Mouse (Mus musculus) frontal cortex, postnatal 25 days (tissue): ENCODE measurements around the gene Tanc2.

Source experiments
- DNase-seq, 2 experiments: peaks; one replicate each; pipeline ENCODE4 v3.0.0; 2022; ENCODE audit warnings: low spot score in 2 of 2

Gene Tanc2

DNA sequence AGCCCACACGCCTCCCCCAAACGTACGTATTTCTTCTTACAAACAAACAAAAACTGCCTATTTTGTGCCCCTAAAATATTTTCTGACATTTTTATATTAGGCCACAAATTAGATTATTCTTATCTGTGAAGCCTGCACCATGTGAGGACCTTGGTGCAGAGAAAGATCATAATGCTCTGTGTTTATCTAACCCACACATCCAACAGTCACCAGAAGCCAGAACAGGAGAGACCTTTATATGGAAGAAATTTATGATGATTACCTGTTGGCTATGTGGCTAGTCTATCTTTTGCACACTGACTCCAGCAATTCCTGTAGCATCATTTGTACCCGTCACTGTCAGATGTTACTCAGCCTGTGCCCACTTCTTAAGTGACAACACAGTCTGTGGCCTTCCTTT lies 245.4 kb downstream of the Tanc2 start:
- no peak for DNase-seq

DNA sequence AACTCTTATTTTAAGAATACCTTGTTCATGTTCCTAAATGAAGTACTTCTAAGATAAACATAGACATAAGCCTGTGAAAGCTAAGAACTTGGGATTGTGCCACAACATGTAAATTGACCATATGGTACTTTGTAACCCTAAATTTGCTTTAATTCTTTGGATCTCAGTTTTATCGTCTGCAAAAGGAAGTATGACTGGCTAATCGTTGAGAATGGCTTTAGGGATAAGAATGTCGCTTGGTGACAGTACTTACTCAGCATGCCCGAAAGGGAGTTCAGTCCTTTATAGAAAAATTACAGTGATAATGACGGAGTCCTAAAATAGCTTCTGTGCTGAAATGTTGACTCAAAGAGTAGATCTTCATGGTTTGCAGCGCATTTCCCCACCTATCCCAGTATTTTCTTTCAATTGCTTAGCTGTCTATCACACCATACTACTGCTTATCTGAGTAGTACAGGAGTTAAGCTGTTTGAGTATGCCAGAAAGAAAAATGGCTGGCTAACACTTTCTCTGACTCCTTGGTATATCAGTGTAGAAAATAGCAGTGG lies 246.6 kb downstream of the Tanc2 start:
- DNase-seq, result no peak

DNA sequence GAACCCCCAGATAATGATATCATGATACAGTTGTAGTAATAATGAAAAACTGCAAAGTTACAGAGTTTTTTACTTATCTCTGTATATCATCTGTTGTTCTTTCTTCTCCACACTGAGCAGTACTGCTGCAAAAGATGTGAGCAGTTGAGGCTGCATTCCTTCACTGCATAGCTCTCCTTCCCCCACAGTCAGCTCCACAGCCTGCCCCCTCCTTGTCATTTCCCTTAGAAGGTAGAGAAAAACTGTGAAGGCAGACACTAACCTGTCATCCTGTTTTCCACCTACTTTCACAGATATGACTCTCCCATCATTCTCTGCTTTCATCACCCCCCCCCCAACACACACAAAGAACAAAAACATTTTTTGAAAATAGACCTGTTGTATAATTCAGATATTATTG lies 248.2 kb downstream of the Tanc2 start:
- DNase-seq, result no peak

DNA sequence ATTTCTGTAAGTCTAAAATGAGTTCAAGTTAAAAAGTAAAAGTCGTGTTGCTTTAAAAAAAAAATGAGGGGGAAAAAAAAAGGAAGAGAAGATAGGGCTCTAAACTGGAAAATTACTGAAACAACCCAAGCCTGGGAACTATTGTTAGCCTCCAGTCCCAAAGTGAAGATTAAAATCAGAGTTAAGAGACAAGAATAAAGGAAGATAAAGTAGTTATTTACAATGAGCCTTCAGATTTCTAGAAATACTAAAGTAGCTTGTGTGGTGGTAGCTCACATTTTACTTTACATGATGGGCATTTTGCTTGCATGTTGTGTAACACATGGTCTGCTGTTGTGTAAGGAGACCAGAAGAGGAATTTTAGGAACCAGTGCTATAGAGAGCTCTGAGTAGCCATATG lies 256.1 kb downstream of the Tanc2 start:
- no peak for DNase-seq

DNA sequence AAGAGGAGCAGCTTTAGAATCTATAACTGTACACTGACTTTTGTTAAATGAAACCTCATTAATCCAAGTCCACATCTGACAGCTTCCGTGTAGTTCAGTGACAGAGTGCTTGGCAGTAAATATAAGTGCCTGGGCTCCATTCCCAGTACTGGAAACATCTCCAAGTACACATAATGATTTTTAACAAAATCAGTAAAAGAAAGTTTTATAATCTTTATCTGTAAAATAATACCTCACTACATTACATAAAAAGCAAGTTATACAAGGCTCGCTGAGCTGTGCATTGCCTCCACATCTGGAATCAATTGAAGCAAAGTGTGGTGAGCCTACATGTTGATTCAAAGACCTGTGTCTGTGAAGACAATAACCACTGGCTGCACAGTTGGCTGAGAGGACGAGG lies 265.7 kb downstream of the Tanc2 start:
- DNase-seq, result no peak

DNA sequence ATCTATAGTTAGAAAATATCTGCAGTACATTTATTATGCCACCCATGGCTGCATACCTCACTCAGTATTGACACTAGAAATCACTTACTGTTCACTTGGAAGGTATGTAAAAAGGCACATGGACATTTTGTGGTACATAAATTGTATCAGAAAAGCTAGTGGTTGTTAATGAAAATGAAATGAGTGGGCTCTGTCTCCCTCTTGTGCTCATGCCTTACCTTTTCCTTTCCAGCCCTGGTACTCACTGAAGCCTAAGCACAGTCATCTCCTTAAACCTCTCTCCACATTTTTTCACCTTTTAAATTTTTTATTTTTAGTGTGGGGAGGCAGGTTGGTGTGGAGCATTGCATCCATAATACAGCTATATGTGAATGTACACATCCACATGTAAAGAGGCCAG lies 268.3 kb downstream of the Tanc2 start:
- no peak for DNase-seq

DNA sequence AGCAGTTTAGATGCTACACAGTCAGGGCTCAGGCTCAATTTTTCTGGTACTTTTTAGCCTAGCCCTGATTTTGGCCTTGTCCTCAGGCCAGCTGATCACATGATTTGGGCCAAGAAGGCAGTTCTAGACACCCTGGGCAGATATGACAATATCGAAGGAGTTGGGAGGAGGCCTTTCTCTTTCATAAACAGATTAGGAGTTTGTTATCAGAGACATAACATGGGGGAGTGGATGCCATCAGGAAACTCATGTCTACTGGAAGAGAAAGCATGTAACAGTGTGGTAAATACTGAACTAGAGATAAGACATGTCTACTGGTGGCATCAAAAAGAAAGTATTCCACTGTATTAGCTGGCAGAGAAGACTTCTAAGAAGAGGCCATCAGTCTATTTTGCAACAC lies 295.8 kb downstream of the Tanc2 start:
- DNase-seq, result no peak

DNA sequence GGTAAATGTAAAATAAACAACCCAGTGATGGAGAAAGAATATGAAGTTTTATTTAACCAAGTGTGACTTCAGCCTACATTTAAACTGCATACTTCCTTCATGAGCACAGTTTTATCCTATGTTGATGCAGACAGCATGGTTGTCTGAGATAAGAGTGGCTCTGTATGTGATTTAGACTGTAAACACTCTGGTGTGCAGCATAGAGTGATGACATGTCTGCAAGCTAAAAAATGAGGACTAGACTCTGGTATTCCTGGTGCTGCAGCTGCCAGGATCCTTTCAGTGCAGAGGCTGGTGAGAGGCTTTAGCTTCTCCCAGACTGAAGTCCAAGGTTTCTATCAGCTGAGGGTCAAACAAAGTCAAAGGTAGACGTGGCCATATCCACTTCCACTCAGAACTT lies 297.5 kb downstream of the Tanc2 start:
- DNase-seq, result no peak

DNA sequence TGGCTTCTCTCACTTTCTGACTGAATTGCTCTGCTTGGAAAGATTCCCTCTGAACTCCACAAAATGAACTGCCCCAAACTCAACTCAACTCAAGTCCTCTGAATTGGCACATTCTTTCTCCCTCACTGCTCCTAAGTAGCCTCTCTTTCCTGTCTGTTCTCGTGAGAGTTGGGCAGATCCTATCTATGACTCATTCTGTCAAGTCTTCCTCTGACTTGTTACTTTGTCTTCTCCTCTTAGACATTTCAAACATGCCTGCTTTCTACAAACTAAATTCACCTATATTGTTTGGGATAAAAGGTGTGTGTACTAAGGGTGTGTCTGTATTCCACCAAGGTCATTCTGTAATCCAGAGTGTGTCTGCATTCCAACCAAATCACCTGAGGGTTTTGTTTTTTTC lies 309.4 kb downstream of the Tanc2 start:
- DNase-seq, result no peak

DNA sequence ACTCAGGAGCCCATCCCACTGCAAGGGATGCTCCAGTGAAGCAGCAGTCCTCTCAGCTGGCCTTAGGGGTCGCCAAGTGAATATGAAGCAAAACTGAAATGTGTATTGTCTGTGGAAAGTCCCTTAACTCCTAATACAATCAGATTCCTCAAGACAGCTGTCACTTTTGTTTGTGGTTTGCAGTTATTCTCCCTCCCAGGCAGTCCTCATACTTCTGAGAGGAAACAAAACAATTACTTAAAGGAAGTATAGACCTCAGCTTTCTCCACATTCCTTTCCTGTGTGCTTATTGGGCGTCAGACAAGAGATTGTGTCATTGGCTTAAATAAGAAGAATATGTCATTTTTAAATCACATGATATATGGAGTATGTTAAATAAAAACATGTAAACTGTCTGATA lies 311.7 kb downstream of the Tanc2 start:
- no peak for DNase-seq

DNA sequence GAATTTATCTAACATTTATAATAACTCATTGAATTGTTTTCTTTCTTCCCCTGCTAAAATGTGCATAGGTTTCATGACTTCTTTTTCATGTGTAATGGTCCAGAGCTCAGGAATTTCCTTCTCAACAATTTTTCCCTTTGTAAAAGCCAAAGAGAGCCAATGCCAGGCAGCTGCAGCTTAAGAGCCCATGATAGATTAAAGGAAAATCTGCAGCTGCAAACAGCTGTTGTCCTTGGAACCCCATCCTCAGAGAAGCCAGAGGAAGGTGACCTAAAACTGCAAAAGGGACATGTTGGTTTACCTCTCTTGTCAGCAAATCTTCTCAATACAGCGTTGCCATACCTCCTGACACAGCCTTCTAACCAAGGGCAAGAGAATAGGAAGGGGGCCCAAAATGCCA lies 313.2 kb downstream of the Tanc2 start:
- no peak for DNase-seq

DNA sequence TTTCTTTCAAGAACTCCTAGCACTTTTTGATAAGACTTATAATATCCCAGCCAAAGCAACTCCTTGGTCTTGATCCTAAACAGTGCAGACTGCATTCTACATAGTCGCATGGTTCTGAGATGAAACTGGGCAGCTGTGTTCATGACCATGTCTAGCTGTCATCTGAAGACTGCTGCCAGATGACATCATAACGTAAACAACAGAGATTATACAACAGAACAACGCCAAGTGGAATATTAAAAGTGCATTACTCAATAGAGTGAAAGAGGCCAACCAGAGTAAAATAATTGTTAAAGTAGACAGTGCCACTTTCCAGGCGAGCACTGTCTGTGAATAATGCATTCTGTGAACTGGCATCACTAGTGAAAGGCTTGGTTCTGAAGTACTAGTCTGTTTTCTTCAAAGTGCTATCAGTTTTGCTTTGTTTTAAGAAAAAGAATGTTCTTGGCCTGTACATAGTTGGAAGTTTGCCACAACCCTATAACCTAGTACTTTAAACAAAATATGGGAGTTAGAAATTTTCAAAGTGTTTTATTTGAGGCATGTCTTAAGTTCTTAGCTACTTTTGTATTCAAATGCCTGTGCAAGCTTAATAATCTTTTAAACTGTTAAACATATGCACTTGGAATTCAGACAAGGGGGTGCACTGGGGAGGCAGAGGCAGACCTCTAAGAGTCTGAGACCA lies 315.9 kb downstream of the Tanc2 start:
- DNase-seq, result no peak

DNA sequence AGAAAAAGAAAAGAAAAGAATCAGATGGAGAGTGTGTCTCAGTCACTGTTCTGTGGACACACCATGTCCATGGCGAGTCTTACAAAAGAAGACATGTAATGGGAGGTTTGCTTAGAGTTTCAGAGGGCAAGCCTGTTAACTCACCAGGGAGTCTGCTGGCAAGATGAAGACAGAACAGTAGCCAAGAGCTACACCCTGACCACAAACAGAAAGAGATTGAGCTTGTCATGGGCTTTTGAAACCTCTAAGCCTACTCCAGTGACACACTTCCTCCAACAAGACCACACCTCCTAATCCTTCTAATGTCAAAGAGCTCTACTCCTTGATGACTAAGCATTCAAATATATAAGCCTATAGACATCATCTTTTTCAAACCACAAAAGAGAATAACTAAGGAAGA lies 317.6 kb downstream of the Tanc2 start:
- no peak for DNase-seq

DNA sequence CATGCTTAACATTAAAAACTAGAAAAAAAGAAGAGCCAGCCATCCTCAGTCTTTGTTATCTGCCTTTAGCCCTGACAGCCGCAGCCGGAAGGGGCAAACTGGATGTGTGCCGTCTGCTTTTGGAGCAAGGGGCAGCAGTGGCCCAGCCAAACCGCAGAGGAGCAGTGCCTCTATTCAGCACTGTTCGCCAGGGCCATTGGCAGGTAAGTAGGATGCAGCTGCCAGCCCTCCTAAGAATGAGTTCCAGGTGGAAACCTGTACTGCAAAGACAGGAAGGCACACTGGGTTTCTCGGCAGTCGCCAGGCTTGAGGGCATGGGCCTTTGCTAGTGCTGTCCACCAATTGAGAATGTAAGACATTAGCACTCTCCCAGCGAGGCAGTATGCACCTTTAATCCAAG lies 319.1 kb downstream of the Tanc2 start:
- DNase-seq, result no peak

DNA sequence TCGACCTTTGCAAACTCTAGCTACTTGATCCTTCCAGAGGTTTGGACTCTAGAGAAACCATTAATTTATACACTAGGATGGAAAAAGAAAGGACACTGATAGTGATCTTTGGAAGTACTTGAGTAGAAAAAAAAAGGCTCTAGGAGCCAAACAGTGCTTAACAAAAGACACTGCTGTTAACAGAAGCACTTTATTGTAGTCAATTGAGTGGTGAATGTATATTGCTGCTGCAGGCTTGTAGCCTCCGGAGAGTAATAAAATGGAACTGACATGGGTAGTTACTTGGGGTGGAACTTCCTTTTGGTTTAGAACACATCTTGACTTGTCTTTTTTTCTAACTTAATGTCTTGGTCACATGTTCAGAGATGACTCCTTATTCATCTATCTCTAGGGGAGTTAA lies 319.8 kb downstream of the Tanc2 start:
- DNase-seq, result no peak

DNA sequence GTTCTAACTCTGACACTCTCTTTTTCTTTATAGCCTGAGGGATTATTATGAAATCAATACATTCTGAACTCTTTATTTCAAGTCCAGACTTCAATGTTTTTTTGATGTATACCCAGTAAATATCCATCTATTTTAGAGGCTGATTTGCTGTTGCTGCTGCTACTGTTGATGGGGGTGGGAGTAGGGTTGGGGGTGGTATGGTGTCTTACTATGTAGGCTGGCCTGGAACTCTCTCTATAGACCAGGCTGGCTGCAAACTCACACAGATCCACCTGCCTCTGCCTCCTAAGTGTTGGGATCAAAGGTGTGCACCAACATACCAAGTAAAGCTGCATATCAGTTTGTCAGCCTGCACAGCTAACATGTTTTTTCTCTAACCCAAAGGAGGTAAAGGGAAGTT lies 321.4 kb downstream of the Tanc2 start:
- no peak for DNase-seq

DNA sequence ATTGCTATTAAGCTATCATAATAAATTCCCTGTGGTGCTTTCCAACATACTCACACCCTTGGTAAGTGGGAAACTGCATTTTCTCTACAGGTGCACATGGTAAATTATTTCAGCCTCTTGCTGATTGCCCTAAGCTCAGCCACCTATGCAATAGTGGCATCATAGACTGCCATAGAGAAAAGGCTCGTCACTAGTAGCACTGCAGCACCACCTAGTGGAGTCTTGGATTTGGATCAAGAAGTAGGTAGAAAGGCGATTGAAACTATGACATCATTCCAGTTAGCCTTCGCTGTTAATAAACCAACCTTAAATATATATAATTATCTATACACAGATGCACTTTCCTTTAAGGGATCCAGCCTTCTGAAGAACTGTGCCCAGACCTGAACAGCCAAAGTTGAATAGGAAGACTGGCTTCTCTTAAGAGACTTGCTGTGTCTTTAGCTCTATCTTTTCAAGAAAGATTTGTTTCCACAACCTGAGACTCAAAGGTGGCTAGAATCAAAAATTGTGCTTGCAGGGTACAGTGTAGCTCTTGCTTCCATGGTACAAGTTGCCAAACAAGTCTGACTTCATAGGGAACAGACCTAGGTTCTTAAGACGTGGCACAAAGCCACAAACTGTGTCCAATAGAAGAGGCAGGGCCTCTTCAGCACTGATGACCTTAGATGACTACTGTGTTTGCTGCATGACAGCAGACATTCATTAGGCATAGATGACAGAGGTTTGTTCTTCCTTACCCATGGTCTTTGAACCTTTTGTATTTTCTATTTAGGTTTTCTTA lies 322.0 kb downstream of the Tanc2 start:
- DNase-seq, result peak; percentile 49 to 62

DNA sequence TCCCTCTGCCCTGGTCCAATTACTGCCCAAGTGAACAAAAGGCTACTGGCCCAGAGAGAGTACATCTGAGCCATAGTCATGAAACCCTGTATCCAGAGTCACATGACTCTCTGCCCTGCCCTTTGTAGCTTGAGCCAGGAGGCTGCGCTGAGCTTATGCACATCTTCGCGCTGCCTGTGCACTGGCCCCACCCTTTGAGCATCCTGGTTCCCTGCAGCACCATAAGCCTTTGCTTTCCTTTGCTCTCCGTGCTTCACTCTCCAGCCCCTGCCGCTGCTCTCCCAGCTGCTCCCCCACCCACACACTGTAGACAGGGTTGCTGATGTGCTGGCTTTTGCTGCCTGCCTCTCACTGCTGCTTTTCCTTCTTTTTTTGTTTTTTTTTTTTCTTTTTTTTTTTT lies 323.8 kb downstream of the Tanc2 start:
- no peak for DNase-seq

DNA sequence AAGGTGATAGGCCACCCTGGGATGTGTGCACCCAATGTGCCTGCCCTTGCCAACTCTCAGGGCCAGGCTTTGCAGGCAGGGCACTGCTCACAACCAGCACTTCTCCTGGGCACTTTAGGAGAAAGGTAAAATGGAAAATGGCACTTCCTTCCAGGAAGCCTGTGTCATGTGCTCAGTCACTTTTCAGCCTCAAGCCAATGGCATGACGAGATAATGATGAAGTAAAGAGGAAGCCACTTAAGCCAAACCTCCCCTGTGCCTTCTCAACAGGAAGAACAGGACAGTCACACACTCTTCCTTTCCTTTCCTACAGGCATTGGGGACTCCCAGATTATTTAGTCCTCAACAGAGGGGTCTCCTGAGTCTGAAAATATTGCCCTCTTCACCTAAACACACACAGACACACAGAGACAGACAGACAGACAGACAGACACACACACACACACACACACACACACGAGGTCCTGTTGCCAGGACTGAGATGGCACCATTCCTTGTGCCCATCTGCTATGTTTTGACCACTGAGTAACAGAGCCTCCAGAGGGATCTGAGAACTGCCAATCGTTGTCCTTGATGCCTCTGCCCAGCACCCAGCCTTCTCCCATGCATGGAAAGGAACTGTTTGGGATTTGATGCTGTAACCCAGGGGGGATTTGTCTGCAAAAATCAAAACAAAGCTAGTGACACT lies 330.5 kb downstream of the Tanc2 start:
- DNase-seq, result peak in 1 of 2 experiments; percentile 4

DNA sequence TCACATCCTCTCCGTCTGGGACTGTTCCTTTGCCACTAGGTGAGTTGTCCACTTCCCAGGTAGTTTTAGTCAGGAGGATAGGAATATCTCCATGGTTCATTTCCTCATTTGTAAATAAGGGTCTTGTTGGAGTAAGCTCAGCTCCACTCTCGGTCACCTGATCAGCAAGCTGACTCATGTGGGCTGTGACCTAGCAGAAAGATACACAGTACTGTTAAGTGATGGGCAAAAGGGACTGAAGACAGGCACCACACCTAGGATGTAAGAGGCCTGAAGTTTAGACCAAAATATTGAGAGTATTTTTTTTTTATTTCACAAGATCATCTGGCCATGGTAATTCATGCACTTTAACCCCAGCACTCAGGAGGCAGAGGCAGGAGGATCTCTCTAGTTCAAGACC lies 331.1 kb downstream of the Tanc2 start:
- no peak for DNase-seq

DNA sequence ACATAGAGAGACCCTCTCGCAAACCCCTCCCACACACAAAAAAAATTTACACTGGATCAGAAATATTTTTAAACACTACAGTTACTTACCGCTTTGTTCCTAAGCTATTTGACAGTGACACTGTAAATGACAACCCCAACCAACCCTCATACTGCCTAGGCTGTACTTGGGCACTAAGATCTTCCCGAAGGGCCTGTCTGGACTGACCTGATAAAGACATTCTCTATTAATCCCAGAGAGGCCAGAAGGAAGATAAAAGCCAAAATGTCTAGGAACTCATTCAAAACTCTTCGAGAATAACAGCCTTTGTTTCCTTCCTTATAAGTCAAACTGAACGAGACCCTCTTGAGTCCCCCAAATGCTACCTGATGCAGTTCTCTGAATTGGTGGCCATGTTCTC lies 331.5 kb downstream of the Tanc2 start:
- no peak for DNase-seq

DNA sequence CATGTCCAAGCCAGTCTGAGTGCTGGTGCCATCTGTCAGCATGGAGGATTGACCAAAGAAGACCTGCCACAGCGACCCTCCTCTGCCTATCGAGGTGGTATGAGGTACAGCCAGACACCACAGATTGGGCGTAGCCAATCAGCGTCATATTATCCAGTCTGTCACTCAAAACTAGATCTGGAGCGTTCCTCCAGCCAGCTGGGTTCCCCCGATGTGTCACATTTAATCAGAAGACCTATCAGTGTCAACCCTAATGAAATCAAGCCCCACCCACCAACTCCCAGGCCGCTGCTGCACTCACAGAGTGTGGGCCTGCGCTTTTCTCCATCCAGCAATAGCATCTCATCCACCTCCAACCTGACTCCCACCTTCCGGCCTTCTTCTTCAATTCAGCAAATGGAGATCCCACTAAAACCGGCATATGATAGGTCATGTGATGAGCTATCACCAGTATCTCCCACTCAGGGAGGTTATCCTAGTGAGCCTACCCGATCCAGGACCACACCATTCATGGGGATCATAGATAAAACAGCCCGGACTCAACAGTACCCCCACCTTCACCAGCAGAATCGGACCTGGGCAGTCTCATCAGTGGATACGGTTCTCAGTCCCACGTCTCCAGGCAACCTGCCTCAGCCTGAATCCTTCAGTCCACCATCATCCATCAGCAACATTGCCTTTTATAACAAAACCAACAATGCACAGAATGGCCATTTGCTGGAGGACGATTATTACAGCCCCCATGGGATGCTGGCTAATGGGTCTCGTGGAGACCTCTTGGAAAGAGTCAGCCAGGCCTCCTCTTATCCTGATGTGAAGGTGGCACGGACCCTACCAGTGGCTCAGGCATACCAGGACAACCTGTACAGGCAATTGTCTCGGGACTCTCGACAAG lies 333.2 kb downstream of the Tanc2 start:
- no peak for DNase-seq
